Mouse (Mus musculus) hindbrain, embryonic 10.5 days (tissue): ENCODE data around the gene Klk7. TPM values are rescaled to one million over a fixed set of nuclear protein-coding genes. Genes with fewer than 3 reads are reported as not detected.

ENCODE experiments used
- DNase-seq: peaks from one replicate; pipeline ENCODE4 v3.0.0-alpha.2; 2017; ENCODE audit warnings: low spot score
- H3K27ac ChIP-seq: fragments of 300-500 bp; sonication (generic); 2 replicates; pipeline ENCODE4 v1.5.1; 2016; ENCODE audit warnings: mild to moderate bottlenecking, moderate library complexity
- H3K27me3 ChIP-seq: fragments of 300-500 bp; sonication (generic); 2 replicates; pipeline ENCODE4 v1.6.1; 2016; ENCODE audit warnings: mild to moderate bottlenecking; ENCODE audit not compliant: poor library complexity, insufficient read depth, severe bottlenecking
- H3K36me3 ChIP-seq: fragments of 300-500 bp; sonication (generic); 2 replicates; pipeline ENCODE4 v1.6.1; 2016; ENCODE audit warnings: mild to moderate bottlenecking, moderate library complexity
- H3K4me1 ChIP-seq: fragments of 300-500 bp; sonication (generic); replicated peaks from 2 replicates; pipeline ENCODE4 v1.6.1; 2016; ENCODE audit warnings: mild to moderate bottlenecking
- H3K4me3 ChIP-seq: fragments of 300-500 bp; sonication (generic); 2 replicates; pipeline ENCODE4 v1.5.1; 2016; ENCODE audit warnings: mild to moderate bottlenecking, moderate library complexity
- H3K9me3 ChIP-seq: fragments of 300-500 bp; sonication (generic); 2 replicates; pipeline ENCODE4 v1.6.1; 2016; ENCODE audit warnings: mild to moderate bottlenecking, moderate library complexity
- WGBS: fragments of 180-500 bp; shearing (Covaris S2); methylation state at CpG from one replicate; pipeline ENCODE4 v1.1.7; 2016; 5-methylcytosine and 5-hydroxymethylcytosine counted together
- polyA plus RNA-seq: library from polyadenylated mRNA; unstranded; fragments of >200 nt; fragmentation: Nextera tagmentation; extraction: Ambion mirVana; gene quantifications from 2 replicates; pipeline ENCODE4 v1.2.1, GENCODE M21; 2016

Gene Klk7
- polyA plus RNA-seq, 1 experiment from 2014 or later = not detected

- no peak for DNase-seq
These were observed 32.7 kb upstream of the Klk7 start for GRCm38 (mm10) chr7:43778176-43778970.

GRCm38 (mm10) chr7:43780241-43780640 lies 30.9 kb upstream of the Klk7 start:
- no peaks in the 10 kb centered on the region for H3K36me3 ChIP-seq
- H3K27ac ChIP-seq = no peak overlapping the region
- DNase-seq = no peak
- H3K9me3 ChIP-seq = no peaks in the 10 kb centered on the region
- H3K27me3 ChIP-seq = peaks cover 23% of the 10 kb centered on the region
- WGBS = 74% methylated on average over 6 of the region's 6 CpGs
- H3K4me3 ChIP-seq = no peak overlapping the region
- peaks cover 14% of the 10 kb centered on the region for H3K4me1 ChIP-seq

More at GRCm38 (mm10) chr7:43778176-43778970, 32.7 kb upstream of the Klk7 start:
- H3K4me3 ChIP-seq = no peak overlapping the region
- H3K27ac ChIP-seq = no peak overlapping the region
- no peaks in the 10 kb centered on the region for H3K9me3 ChIP-seq
- peaks cover 14% of the 10 kb centered on the region for H3K27me3 ChIP-seq
- H3K36me3 ChIP-seq = no peaks in the 10 kb centered on the region
- 89% methylated on average over 10 of the region's 10 CpGs for WGBS
- peaks cover 26% of the 10 kb centered on the region for H3K4me1 ChIP-seq

- Histone ChIP-seq H3K27ac (no peak within 1 kb of the TSS), H3K4me1 (peaks cover 9% of the 10 kb centered on the region), H3K27me3 (peaks cover 23% of the 10 kb centered on the region), H3K36me3 (no peaks in the 10 kb centered on the region), H3K9me3 (no peaks in the 10 kb centered on the region), H3K4me3 (no peak within 1 kb of the TSS)
- DNase-seq = no peak
- WGBS = 40% methylated on average over 5 of the region's 5 CpGs
These were observed 30.3 kb upstream of the Klk7 start, which contains the start of gene Klk10 for GRCm38 (mm10) chr7:43780746-43781145. TSS of gene Klk10 (plus strand) at chr7:43781035.

- no peak overlapping the region for H3K27ac ChIP-seq
- DNase-seq = no peak
- no peaks in the 10 kb centered on the region for H3K9me3 ChIP-seq
- WGBS = 93% methylated on average over 11 of the region's 11 CpGs
- H3K27me3 ChIP-seq = peaks cover 23% of the 10 kb centered on the region
- H3K4me1 ChIP-seq = peaks cover 7% of the 10 kb centered on the region
- H3K36me3 ChIP-seq = no peaks in the 10 kb centered on the region
- H3K4me3 ChIP-seq = no peak overlapping the region
These were observed 29.6 kb upstream of the Klk7 start for GRCm38 (mm10) chr7:43781541-43781940.

GRCm38 (mm10) chr7:43782275-43783265 lies 28.5 kb upstream of the Klk7 start:
- H3K4me3 ChIP-seq = peak overlapping the region; percentile 47
- no peaks in the 10 kb centered on the region for H3K36me3 ChIP-seq
- 8% methylated on average over 36 of the region's 36 CpGs for WGBS
- peaks cover 20% of the 10 kb centered on the region for H3K27me3 ChIP-seq
- no peaks in the 10 kb centered on the region for H3K9me3 ChIP-seq
- peak; percentile 88 for DNase-seq
- H3K27ac ChIP-seq = peak overlapping the region; percentile 74
- peaks cover 7% of the 10 kb centered on the region for H3K4me1 ChIP-seq

- Histone ChIP-seq H3K27me3 (peaks cover 20% of the 10 kb centered on the region), H3K4me3 (no peak overlapping the region), H3K36me3 (no peaks in the 10 kb centered on the region), H3K4me1 (peaks cover 7% of the 10 kb centered on the region), H3K9me3 (no peaks in the 10 kb centered on the region), H3K27ac (no peak overlapping the region)
- no peak for DNase-seq
- 83% methylated on average over 1 of the region's 1 CpGs for WGBS
These were observed 25.8 kb upstream of the Klk7 start for GRCm38 (mm10) chr7:43785286-43785685.

- Histone ChIP-seq H3K27ac (no peak overlapping the region), H3K9me3 (no peaks in the 10 kb centered on the region), H3K27me3 (peaks cover 11% of the 10 kb centered on the region), H3K4me3 (no peak overlapping the region), H3K36me3 (no peaks in the 10 kb centered on the region), H3K4me1 (no peaks in the 10 kb centered on the region; the same call in 1 of the 2 replicates)
- 78% methylated on average over 3 of the region's 3 CpGs for WGBS
- no peak for DNase-seq
These were observed 23.0 kb upstream of the Klk7 start for GRCm38 (mm10) chr7:43788096-43788495.

- H3K4me1 ChIP-seq = no peaks in the 10 kb centered on the region; the same call in 1 of the 2 replicates
- H3K27ac ChIP-seq = no peak overlapping the region
- DNase-seq = no peak
- WGBS = 84% methylated on average over 2 of the region's 2 CpGs
- H3K9me3 ChIP-seq = no peaks in the 10 kb centered on the region
- H3K36me3 ChIP-seq = no peaks in the 10 kb centered on the region
- no peaks in the 10 kb centered on the region; the same call in 1 of the 2 replicates for H3K27me3 ChIP-seq
- no peak overlapping the region for H3K4me3 ChIP-seq
These were observed 21.8 kb upstream of the Klk7 start for GRCm38 (mm10) chr7:43789295-43789694.

GRCm38 (mm10) chr7:43791591-43791990 lies 19.5 kb upstream of the Klk7 start, which contains the start of gene Klk9:
TSS of gene Klk9 (plus strand) at chr7:43791891.
- H3K9me3 ChIP-seq = no peaks in the 10 kb centered on the region
- H3K4me3 ChIP-seq = no peak within 1 kb of the TSS
- H3K36me3 ChIP-seq = no peaks in the 10 kb centered on the region
- WGBS = 82% methylated on average over 7 of the region's 7 CpGs
- no peak within 1 kb of the TSS for H3K27ac ChIP-seq
- DNase-seq = no peak
- peaks cover 19% of the 10 kb centered on the region for H3K27me3 ChIP-seq
- peaks cover 12% of the 10 kb centered on the region for H3K4me1 ChIP-seq

GRCm38 (mm10) chr7:43796355-43796754 lies 14.7 kb upstream of the Klk7 start:
- peaks cover 26% of the 10 kb centered on the region for H3K4me1 ChIP-seq
- H3K4me3 ChIP-seq = peak overlapping the region; percentile 55
- WGBS = 11% methylated on average over 8 of the region's 8 CpGs
- DNase-seq = no peak
- no peaks in the 10 kb centered on the region for H3K9me3 ChIP-seq
- no peak overlapping the region for H3K27ac ChIP-seq
- no peaks in the 10 kb centered on the region for H3K36me3 ChIP-seq
- H3K27me3 ChIP-seq = peaks cover 40% of the 10 kb centered on the region

- no peak within 1 kb of the TSS for H3K27ac ChIP-seq
- WGBS = under 1% methylated on average over 28 of the region's 28 CpGs
These were observed 13.7 kb upstream of the Klk7 start, which contains the start of gene Klk8 for GRCm38 (mm10) chr7:43797333-43797769. TSS of gene Klk8 (plus strand) at chr7:43797577.

GRCm38 (mm10) chr7:43797844-43798462 lies 13.1 kb upstream of the Klk7 start:
- 40% methylated on average over 13 of the region's 13 CpGs for WGBS
- Histone ChIP-seq H3K27ac (no peak overlapping the region), H3K36me3 (no peaks in the 10 kb centered on the region), H3K4me3 (peak overlapping the region; percentile 55), H3K9me3 (no peaks in the 10 kb centered on the region), H3K27me3 (peaks cover 40% of the 10 kb centered on the region), H3K4me1 (peaks cover 26% of the 10 kb centered on the region)
- no peak for DNase-seq

More at GRCm38 (mm10) chr7:43797333-43797769, 13.7 kb upstream of the Klk7 start, which contains the start of gene Klk8:
- DNase-seq = peak; percentile 34
- H3K27me3 ChIP-seq = peaks cover 40% of the 10 kb centered on the region
- no peaks in the 10 kb centered on the region for H3K36me3 ChIP-seq
- H3K4me1 ChIP-seq = peaks cover 26% of the 10 kb centered on the region
- no peaks in the 10 kb centered on the region for H3K9me3 ChIP-seq
- peak within 1 kb of the TSS; percentile 55 for H3K4me3 ChIP-seq
